In genomic region chr16:13152475-13152874, GRCm38 (mm10) we compare ENCODE assay signal across 26 mouse cellular contexts. TPM values are rescaled to one million over a fixed set of nuclear protein-coding genes. Genes with fewer than 3 reads are reported as not detected.
DNase-seq lines count a peak whose midpoint lies in the region; ATAC-seq and TF ChIP-seq lines count a peak whose summit lies in the region.
"Had no signal": no experiment of that assay in that cellular context is flagged by ENCODE, and none has a peak within 500 bp of the region (broad histone marks: within the 10 kb centered on the region; RNA-seq: fewer than 3 reads in every experiment).

No protein-coding gene starts in this region.

- peak; percentile 83 for DNase-seq in heart, adult 11 months
- no peak for DNase-seq in heart, postnatal 4 days
- peak; percentile 54 for DNase-seq in MEL (ENCODE audit: low read depth, low spot score)
- DNase-seq in lung, postnatal 10 days: no peak
- DNase-seq in gastrocnemius, postnatal 14 days: no peak
- DNase-seq: adrenal gland, adult 8-10 months; adrenal gland, postnatal 14 days; adrenal gland, postnatal 36 days; B cell, adult 2 months; cerebellum, adult 11-12 months; cerebellum, adult 2 months; cerebellum, adult 9-10 months; cerebellum, postnatal 10 days; cerebellum, postnatal 25 days; embryo, embryonic 11 days; forebrain, postnatal 0 days had no signal

- H3K27ac ChIP-seq in MEL (ENCODE audit: control insufficient read depth, low read depth, low read length): no peak overlapping the region
- H3K27ac ChIP-seq: embryonic facial prominence, embryonic 13.5 days; embryonic facial prominence, embryonic 15.5 days; forebrain, embryonic 13.5 days; forebrain, embryonic 15.5 days had no signal

- peak; percentile 31; the same call in 1 of the 2 replicates for ATAC-seq in megakaryocyte progenitor cell, adult 5-6 weeks (replicated peaks; ENCODE audit: poor library complexity)
- no peak for ATAC-seq in erythroid progenitor cell, adult 5-6 weeks (replicated peaks; ENCODE audit: low FRiP score, poor library complexity, severe bottlenecking)
- ATAC-seq: CD4-positive, CD25-positive, alpha-beta regulatory T cell, adult 4 months; forebrain, embryonic 13.5 days; forebrain, embryonic 15.5 days; forebrain, postnatal 0 days had no signal

- H3K27me3 ChIP-seq in MEL (ENCODE audit: control insufficient read depth in 1 of 2, insufficient read depth in 2 of 2, low read length in 2 of 2): no peaks in the 10 kb centered on the region
- H3K27me3 ChIP-seq: CH12.LX; embryonic facial prominence, embryonic 13.5 days; embryonic facial prominence, embryonic 15.5 days; forebrain, embryonic 13.5 days; forebrain, embryonic 15.5 days had no signal

- intact Hi-C loops in gastrocnemius, postnatal 14 days (cut with DNase I; ENCODE audit: low total_unique reads): no loop called here

- H3K9me3 ChIP-seq in MEL (replicated peaks; ENCODE audit: insufficient read depth, low read length): no peaks in the 10 kb centered on the region
- H3K9me3 ChIP-seq: embryonic facial prominence, embryonic 13.5 days; embryonic facial prominence, embryonic 15.5 days; forebrain, embryonic 13.5 days; forebrain, embryonic 15.5 days; G1E had no signal

- peak; percentile 19 to 44; a peak in 1 of 4 replicates for TF ChIP-seq EP300 in MEL (IDR thresholded peaks at IDR 0.05; ENCODE audit: low read depth in 1 of 2, low read length in 2 of 2)

- H3K36me3 ChIP-seq in MEL (ENCODE audit: control insufficient read depth in 1 of 2, insufficient read depth in 2 of 2, low read length in 2 of 2): no peaks in the 10 kb centered on the region

- TF ChIP-seq POLR2A in MEL (IDR thresholded peaks at IDR 0.05; ENCODE audit: control insufficient read depth in 1 of 2, insufficient read depth in 1 of 2, low read depth in 1 of 2, low read length in 2 of 2, poor library complexity in 1 of 2): no peak

- no peaks in the 10 kb centered on the region for H3K4me1 ChIP-seq in MEL (ENCODE audit: control insufficient read depth in 1 of 2, insufficient read depth in 2 of 2, low read length in 2 of 2)
- H3K4me1 ChIP-seq: forebrain, embryonic 13.5 days; forebrain, embryonic 15.5 days had no signal

- TF ChIP-seq CTCF in MEL (IDR thresholded peaks at IDR 0.05 in 2 of 3, conservative IDR thresholded peaks at IDR 0.05 in 1 of 3; ENCODE audit: control insufficient read depth in 1 of 3, insufficient read depth in 1 of 3, low read depth in 2 of 3, low read length in 3 of 3, poor library complexity in 1 of 3, severe bottlenecking in 1 of 3): no peak

- TF ChIP-seq RAD21 in MEL (IDR thresholded peaks at IDR 0.05; ENCODE audit: low read depth, low read length): no peak

- H3K9ac ChIP-seq in MEL (ENCODE audit: control insufficient read depth, low read depth, low read length, poor library complexity, severe bottlenecking): no peak overlapping the region
- H3K9ac ChIP-seq: embryonic facial prominence, embryonic 13.5 days; embryonic facial prominence, embryonic 15.5 days; forebrain, embryonic 13.5 days; forebrain, embryonic 15.5 days; forebrain, postnatal 0 days had no signal

- no peaks in the 10 kb centered on the region for H3K79me2 ChIP-seq in MEL (ENCODE audit: control insufficient read depth, insufficient read depth, low read length, poor library complexity)

- no peak overlapping the region for H3K4me3 ChIP-seq in MEL (ENCODE audit: control insufficient read depth in 1 of 2, insufficient read depth in 1 of 2, low read depth in 2 of 2, low read length in 2 of 2)
- H3K4me3 ChIP-seq: embryonic facial prominence, embryonic 13.5 days; embryonic facial prominence, embryonic 15.5 days; erythroblast, embryonic 14.5 days; forebrain, embryonic 13.5 days; forebrain, embryonic 15.5 days had no signal

TF ChIP-seq in MEL, 35 proteins besides CTCF, POLR2A, EP300 and RAD21:
- no peak for TF ChIP-seq E2F4 (IDR thresholded peaks at IDR 0.05; ENCODE audit: borderline replicate concordance, low read depth, low read length)
- peak; percentile 84 for TF ChIP-seq RCOR1 (IDR thresholded peaks at IDR 0.05; ENCODE audit: low read depth, low read length)
- peak; percentile 61 for TF ChIP-seq GATA1 (IDR thresholded peaks at IDR 0.05; ENCODE audit: low read depth, low read length)
TF ChIP-seq in MEL: peak in this region for 2.

RNA-seq across cellular contexts. Expression of gene Ercc4, which starts 43.0 kb away (rescaled TPM):
- total RNA-seq in heart, postnatal 4 days (2021): 10 to 100 TPM; 10.9 to 12.3 TPM
- 9.9 and 10.6 TPM in 2 replicates for total RNA-seq in MEL (2012; rRNA removed)
- 10 to 100 TPM in 1 of 2 experiments, not detected in 1; 15.5 TPM for polyA plus RNA-seq in MEL (2012; ENCODE audit: insufficient read depth in 1 of 2, insufficient read length in 2 of 2, low read depth in 1 of 2, low replicate concordance in 2 of 2, missing spikeins in 1 of 2)
- 9.2 and 11.8 TPM in 2 replicates for total RNA-seq in megakaryocyte progenitor cell, adult 5-6 weeks (2015)
- 8.7 and 12.9 TPM in 2 replicates for total RNA-seq in megakaryocyte progenitor cell, adult 5-6 weeks (2017)
- total RNA-seq in gastrocnemius, postnatal 14 days (2021): 1 to 10 TPM; 4.9 to 5.6 TPM
- 0.36 and 2.5 TPM in 2 replicates for total RNA-seq in erythroid progenitor cell, adult 5-6 weeks (2015; ENCODE audit: low replicate concordance)
- total RNA-seq in erythroid progenitor cell, adult 5-6 weeks (2017; ENCODE audit: low replicate concordance): 0.45 and 4.4 TPM in 2 replicates

Comparison
In these comparisons a context has a peak if more than half of its experiments do, and no peak if none do; other contexts are left out.
1. DNase-seq: peak in heart, adult 11 months (single experiment) and MEL (single experiment); none in heart, postnatal 4 days (single experiment), lung, postnatal 10 days (single experiment) and gastrocnemius, postnatal 14 days (single experiment).